Mouse (Mus musculus): ENCODE results near the gene Gcm2. TPM values are rescaled to one million over a fixed set of nuclear protein-coding genes. Genes with fewer than 3 reads are reported as not detected.

Gene Gcm2
- not detected in 2 replicates for polyA plus RNA-seq (2012; ENCODE audit: insufficient read depth, low replicate concordance)

DNA sequence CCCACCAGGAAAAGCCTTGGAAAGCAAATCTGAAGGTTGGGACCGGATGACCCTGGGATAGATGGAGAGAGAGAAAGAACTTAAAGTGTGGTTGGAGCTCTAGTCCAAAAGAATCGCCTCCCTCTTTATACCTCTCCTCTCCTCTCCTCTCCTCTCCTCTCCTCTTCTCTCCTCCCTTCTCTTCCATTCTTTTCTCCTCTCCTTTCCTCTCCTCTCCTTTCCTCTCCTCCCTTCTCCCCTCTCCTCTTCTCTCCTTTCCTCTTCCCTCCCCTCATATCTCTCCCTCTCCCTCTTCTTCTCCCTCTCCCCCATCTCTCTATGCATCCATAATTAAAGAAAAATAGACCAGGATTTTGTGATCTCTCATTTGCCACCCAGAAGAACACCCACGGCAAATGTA, at the start of gene Gcm2:
Gcm2 (minus strand) TSS at position 101 of the 400 bp plus-strand sequence.
- H3K9me3 ChIP-seq, result peaks cover 6% of the 10 kb centered on the region; the same call in 1 of the 2 replicates
- TF ChIP-seq FLI1 (IDR thresholded peaks at IDR 0.05; ENCODE audit: low read length) (no peak), GATA1 (IDR thresholded peaks at IDR 0.05; ENCODE audit: borderline replicate concordance, low read length) (no peak)
- peaks cover 6% of the 10 kb centered on the region for H3K4me1 ChIP-seq
- no peaks in the 10 kb centered on the region for H3K36me3 ChIP-seq (replicated peaks; ENCODE audit: low read length)
- H3K4me3 ChIP-seq (replicated peaks), result no peak within 1 kb of the TSS
- H3K27me3 ChIP-seq (replicated peaks), result peaks cover 45% of the 10 kb centered on the region

DNA sequence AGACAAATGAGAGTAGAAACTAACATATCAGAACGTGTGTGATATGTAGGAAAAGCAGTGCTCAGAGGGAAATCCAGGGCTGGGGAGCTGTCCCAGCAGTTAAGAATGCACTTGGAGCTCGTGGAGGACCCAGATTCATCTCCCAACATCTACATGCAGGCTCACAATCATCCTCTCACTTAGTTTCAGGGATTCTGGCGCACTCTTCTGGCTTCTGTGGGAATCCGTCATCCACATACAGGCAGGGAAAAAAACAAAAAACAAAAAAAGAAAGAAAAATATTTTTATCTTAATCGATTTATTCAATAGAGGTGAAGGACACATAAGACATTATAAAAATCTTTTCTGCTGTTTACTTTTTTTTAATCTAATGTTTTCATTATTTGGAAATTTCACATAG, 47.6 kb upstream of the Gcm2 start:
- Histone ChIP-seq H3K4me1 (no peaks in the 10 kb centered on the region), H3K36me3 (replicated peaks; ENCODE audit: low read length) (no peaks in the 10 kb centered on the region), H3K4me3 (replicated peaks) (no peak overlapping the region), H3K27me3 (replicated peaks) (peaks cover 2% of the 10 kb centered on the region), H3K9me3 (no peaks in the 10 kb centered on the region)
- TF ChIP-seq FLI1 (IDR thresholded peaks at IDR 0.05; ENCODE audit: low read length) (no peak), GATA1 (IDR thresholded peaks at IDR 0.05; ENCODE audit: borderline replicate concordance, low read length) (no peak)

GRCm38 (mm10) chr13:41153146-41153545, 42.3 kb upstream of the Gcm2 start:
- Histone ChIP-seq H3K36me3 (replicated peaks; ENCODE audit: low read length) (no peaks in the 10 kb centered on the region), H3K4me1 (no peaks in the 10 kb centered on the region), H3K4me3 (replicated peaks) (no peak overlapping the region), H3K9me3 (no peaks in the 10 kb centered on the region), H3K27me3 (replicated peaks) (peaks cover 2% of the 10 kb centered on the region)
- TF ChIP-seq FLI1 (IDR thresholded peaks at IDR 0.05; ENCODE audit: low read length) (no peak), GATA1 (IDR thresholded peaks at IDR 0.05; ENCODE audit: borderline replicate concordance, low read length) (no peak)

DNA sequence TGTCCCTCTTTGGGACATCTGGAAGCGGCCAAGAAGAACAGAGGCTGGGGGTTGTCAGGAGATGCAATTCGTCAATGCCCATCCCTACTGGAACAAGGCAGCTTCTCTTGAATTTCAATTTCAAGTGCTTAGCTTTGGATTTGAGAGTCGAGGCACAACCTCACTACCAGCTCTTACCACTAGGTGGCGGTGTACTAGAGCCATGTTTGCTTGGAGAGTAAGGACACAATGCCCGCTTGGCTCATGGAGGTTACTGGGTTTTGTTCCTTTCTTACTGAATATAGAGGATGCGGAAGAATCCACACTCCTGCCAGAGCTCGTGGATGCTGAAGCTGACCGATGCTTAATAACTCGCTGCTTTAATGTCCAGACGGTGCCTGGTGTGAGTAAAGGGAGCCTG, 35.4 kb upstream of the Gcm2 start:
- Histone ChIP-seq H3K4me1 (no peaks in the 10 kb centered on the region), H3K36me3 (replicated peaks; ENCODE audit: low read length) (no peaks in the 10 kb centered on the region), H3K4me3 (replicated peaks) (no peak overlapping the region), H3K27me3 (replicated peaks) (no peaks in the 10 kb centered on the region), H3K9me3 (no peaks in the 10 kb centered on the region)
- TF ChIP-seq GATA1 (IDR thresholded peaks at IDR 0.05; ENCODE audit: borderline replicate concordance, low read length) (no peak), FLI1 (IDR thresholded peaks at IDR 0.05; ENCODE audit: low read length) (no peak)

DNA sequence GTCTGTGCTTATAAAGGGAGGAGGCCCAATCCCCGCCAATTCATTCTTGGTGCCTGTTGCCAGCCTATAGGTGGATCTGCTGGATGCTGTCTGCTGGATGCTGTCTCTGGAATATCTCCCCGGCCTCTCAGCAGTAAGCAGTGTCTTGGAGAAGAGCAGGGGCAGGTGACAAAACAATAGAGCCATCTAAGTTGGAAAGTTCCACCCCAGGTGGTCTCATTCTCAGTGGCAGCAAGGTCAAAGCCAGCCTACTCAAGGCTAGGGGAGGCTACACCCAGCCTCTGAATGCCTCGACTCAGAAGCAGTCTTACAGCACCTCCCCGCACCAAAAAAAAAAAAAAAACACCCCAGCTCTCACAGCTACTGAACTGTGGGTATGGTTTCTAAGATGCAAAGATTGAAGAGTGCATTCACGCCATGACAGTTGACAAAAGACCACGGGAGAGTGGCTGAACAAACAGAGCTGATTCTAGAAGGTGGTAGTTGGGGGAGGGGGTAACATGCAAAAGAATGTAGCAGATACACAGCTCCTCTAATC, 34.7 kb upstream of the Gcm2 start:
- Histone ChIP-seq H3K9me3 (no peaks in the 10 kb centered on the region), H3K4me1 (no peaks in the 10 kb centered on the region), H3K27me3 (replicated peaks) (no peaks in the 10 kb centered on the region), H3K36me3 (replicated peaks; ENCODE audit: low read length) (no peaks in the 10 kb centered on the region), H3K4me3 (replicated peaks) (no peak overlapping the region)
- TF ChIP-seq FLI1 (IDR thresholded peaks at IDR 0.05; ENCODE audit: low read length), result no peak
- no peak for TF ChIP-seq GATA1 (IDR thresholded peaks at IDR 0.05; ENCODE audit: borderline replicate concordance, low read length)

- H3K9me3 ChIP-seq, result no peaks in the 10 kb centered on the region
- H3K4me1 ChIP-seq, result no peaks in the 10 kb centered on the region
- H3K4me3 ChIP-seq (replicated peaks), result no peak overlapping the region
- peaks cover 5% of the 10 kb centered on the region for H3K27me3 ChIP-seq (replicated peaks)
- no peaks in the 10 kb centered on the region for H3K36me3 ChIP-seq (replicated peaks; ENCODE audit: low read length)
- TF ChIP-seq FLI1 (IDR thresholded peaks at IDR 0.05; ENCODE audit: low read length) (no peak), GATA1 (IDR thresholded peaks at IDR 0.05; ENCODE audit: borderline replicate concordance, low read length) (no peak)
These were observed 24.1 kb upstream of the Gcm2 start for GRCm38 (mm10) chr13:41134901-41135300.

GRCm38 (mm10) chr13:41129061-41129460, 18.2 kb upstream of the Gcm2 start:
- Histone ChIP-seq H3K4me3 (replicated peaks) (peak overlapping the region; percentile 80), H3K27me3 (replicated peaks) (peaks cover 11% of the 10 kb centered on the region), H3K9me3 (no peaks in the 10 kb centered on the region), H3K4me1 (no peaks in the 10 kb centered on the region), H3K36me3 (replicated peaks; ENCODE audit: low read length) (no peaks in the 10 kb centered on the region)
- TF ChIP-seq FLI1 (IDR thresholded peaks at IDR 0.05; ENCODE audit: low read length), result no peak
- no peak for TF ChIP-seq GATA1 (IDR thresholded peaks at IDR 0.05; ENCODE audit: borderline replicate concordance, low read length)

DNA sequence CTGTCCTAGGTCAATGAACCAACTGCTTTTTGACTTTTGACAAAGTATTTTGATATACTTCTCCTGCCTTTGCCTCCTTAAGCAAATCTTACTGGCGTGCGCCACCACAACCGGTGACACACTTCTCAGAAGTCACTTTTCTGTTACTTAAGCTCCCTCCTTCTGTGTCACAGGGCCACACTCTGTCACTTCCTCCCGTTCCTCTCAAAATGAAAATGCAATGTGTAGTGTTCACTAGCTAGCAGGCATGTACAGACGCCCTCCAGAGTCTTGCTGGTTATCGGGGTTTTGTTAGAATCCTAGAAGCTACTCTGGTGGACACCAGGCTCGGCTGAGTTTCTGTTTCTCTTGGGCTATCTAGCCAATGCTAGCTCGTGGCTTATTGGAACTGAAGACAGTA, 17.5 kb upstream of the Gcm2 start:
- H3K27me3 ChIP-seq (replicated peaks), result peaks cover 11% of the 10 kb centered on the region
- no peaks in the 10 kb centered on the region for H3K4me1 ChIP-seq
- no peak for TF ChIP-seq GATA1 (IDR thresholded peaks at IDR 0.05; ENCODE audit: borderline replicate concordance, low read length)
- H3K4me3 ChIP-seq (replicated peaks), result peak overlapping the region; percentile 67
- no peaks in the 10 kb centered on the region for H3K36me3 ChIP-seq (replicated peaks; ENCODE audit: low read length)
- H3K9me3 ChIP-seq, result no peaks in the 10 kb centered on the region

- Histone ChIP-seq H3K36me3 (replicated peaks; ENCODE audit: low read length) (no peaks in the 10 kb centered on the region), H3K27me3 (replicated peaks) (peaks cover 2% of the 10 kb centered on the region), H3K9me3 (no peaks in the 10 kb centered on the region), H3K4me3 (replicated peaks) (no peak overlapping the region), H3K4me1 (peaks cover 15% of the 10 kb centered on the region)
- TF ChIP-seq GATA1 (IDR thresholded peaks at IDR 0.05; ENCODE audit: borderline replicate concordance, low read length) (no peak), FLI1 (IDR thresholded peaks at IDR 0.05; ENCODE audit: low read length) (no peak)
These were observed 12.9 kb upstream of the Gcm2 start for GRCm38 (mm10) chr13:41123666-41124225.

- H3K9me3 ChIP-seq, result 0 out of 2 replicates have a peak, but pooled peaks cover under 1% of the 10 kb centered on the region
- no peaks in the 10 kb centered on the region for H3K36me3 ChIP-seq (replicated peaks; ENCODE audit: low read length)
- no peak for TF ChIP-seq GATA1 (IDR thresholded peaks at IDR 0.05; ENCODE audit: borderline replicate concordance, low read length)
- TF ChIP-seq FLI1 (IDR thresholded peaks at IDR 0.05; ENCODE audit: low read length), result no peak
- peaks cover 16% of the 10 kb centered on the region for H3K27me3 ChIP-seq (replicated peaks)
- H3K4me1 ChIP-seq, result peaks cover 17% of the 10 kb centered on the region
- H3K4me3 ChIP-seq (replicated peaks), result peak overlapping the region; percentile 79
These were observed 8.5 kb upstream of the Gcm2 start for GRCm38 (mm10) chr13:41119152-41119945.

Data from megakaryocyte, embryonic 14.5 days (primary cell).